Mouse (Mus musculus) brain, embryonic 14.5 days (tissue): ENCODE data around the gene Helb.

Source experiments
- CTCF ChIP-seq: fragments of 200-500 bp; IDR thresholded peaks from 2 replicates; pipeline ENCODE4 v1.5.1; 2012; ENCODE audit warnings: inconsistent platforms, mild to moderate bottlenecking, moderate library complexity, borderline replicate concordance; ENCODE audit not compliant: insufficient read depth, insufficient read length; ENCODE audit errors: extremely low read depth
- POLR2A ChIP-seq: fragments of 200-500 bp; IDR thresholded peaks from 2 replicates; pipeline ENCODE4 v1.6.1; 2012; ENCODE audit warnings: mild to moderate bottlenecking, inconsistent platforms, borderline replicate concordance; ENCODE audit not compliant: poor library complexity, insufficient read depth, insufficient read length, severe bottlenecking; ENCODE audit errors: extremely low read depth

DNA sequence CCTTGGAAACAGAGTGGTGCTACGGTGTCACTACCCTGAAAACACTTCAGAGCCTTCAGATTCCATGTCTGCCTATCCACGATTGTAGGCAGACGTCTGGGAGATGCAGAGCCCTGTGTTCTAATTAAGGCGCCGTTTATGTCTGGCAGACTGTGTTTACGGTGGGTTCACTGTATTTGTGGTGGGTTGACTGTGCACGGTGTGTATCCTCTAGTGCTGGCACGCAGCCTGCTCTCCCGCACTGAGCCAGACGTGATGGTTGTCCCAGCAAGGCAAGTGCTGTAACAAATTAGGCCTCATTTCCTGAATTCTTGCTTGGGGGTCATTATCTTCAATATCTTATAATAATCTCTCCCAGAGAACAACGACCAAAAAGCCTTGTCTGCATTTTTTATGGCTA is 20.9 kb upstream of the Helb start:
- TF ChIP-seq CTCF (no peak), POLR2A (no peak)
